Mouse (Mus musculus): Measurements from ENCODE around the gene Wfdc6a. TPM values are rescaled to one million over a fixed set of nuclear protein-coding genes. Genes with fewer than 3 reads are reported as not detected.
"Not testable (repeated sequence)": the region's sequence is repeated elsewhere in the genome, so short reads cannot be mapped to it uniquely, and the experiment has no call there.

The Wfdc6a gene
- 0.28 TPM in 1 of 2 replicates, not detected in the other for polyA plus RNA-seq (2016; fragmentation: Nextera tagmentation; extraction: Ambion mirVana)

- H3K4me3 ChIP-seq (replicated peaks); H3K36me3 ChIP-seq; H3K4me2 ChIP-seq; H3K27ac ChIP-seq; H3K9ac ChIP-seq (replicated peaks); H3K4me1 ChIP-seq (replicated peaks); H3K9me3 ChIP-seq; H3K27me3 ChIP-seq; ATAC-seq (ENCODE audit: insufficient number of reproducible peaks, insufficient read depth, low FRiP score, low TSS enrichment, low read depth): not testable (repeated sequence)
- WGBS: 69% methylated on average over 13 of the region's 13 CpGs
These were observed at the start of gene Wfdc6a for GRCm38 (mm10) chr2:164585025-164585725. Gene Wfdc6a, minus strand, starts transcription at chr2:164585447.

GRCm38 (mm10) chr2:164621775-164622174 is 36.5 kb upstream of the Wfdc6a start:
- H3K4me3 ChIP-seq (replicated peaks): no peak overlapping the region
- no peaks in the 10 kb centered on the region for H3K27me3 ChIP-seq
- no peak overlapping the region for H3K27ac ChIP-seq
- no peak overlapping the region for H3K9ac ChIP-seq (replicated peaks)
- ATAC-seq (ENCODE audit: insufficient number of reproducible peaks, insufficient read depth, low FRiP score, low TSS enrichment, low read depth): no peak
- H3K4me2 ChIP-seq: no peak overlapping the region
- whole genome bisulfite sequencing: 89% methylated on average over 4 of the region's 4 CpGs
- no peaks in the 10 kb centered on the region for H3K36me3 ChIP-seq
- no peaks in the 10 kb centered on the region for H3K4me1 ChIP-seq (replicated peaks)
- no peaks in the 10 kb centered on the region for H3K9me3 ChIP-seq

GRCm38 (mm10) chr2:164619050-164619449 is 33.8 kb upstream of the Wfdc6a start:
- H3K36me3 ChIP-seq: no peaks in the 10 kb centered on the region
- H3K4me3 ChIP-seq (replicated peaks): no peak overlapping the region
- no peak overlapping the region for H3K4me2 ChIP-seq
- no peaks in the 10 kb centered on the region for H3K27me3 ChIP-seq
- no peaks in the 10 kb centered on the region for H3K4me1 ChIP-seq (replicated peaks)
- no peak overlapping the region for H3K27ac ChIP-seq
- ATAC-seq (ENCODE audit: insufficient number of reproducible peaks, insufficient read depth, low FRiP score, low TSS enrichment, low read depth): no peak
- WGBS: 66% methylated on average over 5 of the region's 5 CpGs
- H3K9ac ChIP-seq (replicated peaks): no peak overlapping the region
- H3K9me3 ChIP-seq: no peaks in the 10 kb centered on the region

- 0 out of 2 replicates have a peak, but pooled peaks cover 5% of the 10 kb centered on the region for H3K4me1 ChIP-seq (replicated peaks)
- H3K9me3 ChIP-seq: no peaks in the 10 kb centered on the region
- ATAC-seq (ENCODE audit: insufficient number of reproducible peaks, insufficient read depth, low FRiP score, low TSS enrichment, low read depth): no peak
- no peak overlapping the region for H3K27ac ChIP-seq
- no peak overlapping the region for H3K4me2 ChIP-seq
- H3K9ac ChIP-seq (replicated peaks): no peak overlapping the region
- H3K36me3 ChIP-seq: no peaks in the 10 kb centered on the region
- H3K27me3 ChIP-seq: no peaks in the 10 kb centered on the region
- H3K4me3 ChIP-seq (replicated peaks): no peak overlapping the region
- 90% methylated on average over 3 of the region's 3 CpGs for WGBS
These were observed 30.1 kb upstream of the Wfdc6a start for GRCm38 (mm10) chr2:164615386-164615785.

- H3K9me3 ChIP-seq; H3K4me2 ChIP-seq; H3K9ac ChIP-seq (replicated peaks); H3K27ac ChIP-seq; H3K4me3 ChIP-seq (replicated peaks); H3K27me3 ChIP-seq; H3K4me1 ChIP-seq (replicated peaks); ATAC-seq (ENCODE audit: insufficient number of reproducible peaks, insufficient read depth, low FRiP score, low TSS enrichment, low read depth); H3K36me3 ChIP-seq: not testable (repeated sequence)
- WGBS: 55% methylated on average over 8 of the region's 8 CpGs
These were observed 28.2 kb upstream of the Wfdc6a start, which contains the start of the genes Wfdc6b and Wfdc8 for GRCm38 (mm10) chr2:164613471-164613870. Gene Wfdc6b, plus strand, starts transcription at chr2:164613522. Gene Wfdc8, minus strand, starts transcription at chr2:164613626.

- H3K4me1 ChIP-seq (replicated peaks): 0 out of 2 replicates have a peak, but pooled peaks cover 5% of the 10 kb centered on the region
- H3K27ac ChIP-seq: no peak overlapping the region
- no peaks in the 10 kb centered on the region for H3K27me3 ChIP-seq
- no peak overlapping the region for H3K9ac ChIP-seq (replicated peaks)
- H3K4me2 ChIP-seq: no peak overlapping the region
- peaks cover 2% of the 10 kb centered on the region; the same call in 1 of the 2 replicates for H3K9me3 ChIP-seq
- H3K4me3 ChIP-seq (replicated peaks): no peak overlapping the region
- ATAC-seq (ENCODE audit: insufficient number of reproducible peaks, insufficient read depth, low FRiP score, low TSS enrichment, low read depth): no peak
- WGBS: 85% methylated on average over 6 of the region's 6 CpGs
- H3K36me3 ChIP-seq: no peaks in the 10 kb centered on the region
These were observed 23.5 kb upstream of the Wfdc6a start for GRCm38 (mm10) chr2:164608781-164609180.

- ATAC-seq (ENCODE audit: insufficient number of reproducible peaks, insufficient read depth, low FRiP score, low TSS enrichment, low read depth): no peak
- no peaks in the 10 kb centered on the region for H3K36me3 ChIP-seq
- H3K4me3 ChIP-seq (replicated peaks): no peak overlapping the region
- no peaks in the 10 kb centered on the region for H3K27me3 ChIP-seq
- H3K4me1 ChIP-seq (replicated peaks): no peaks in the 10 kb centered on the region
- H3K9me3 ChIP-seq: peaks cover 11% of the 10 kb centered on the region
- H3K4me2 ChIP-seq: no peak overlapping the region
- no peak overlapping the region for H3K27ac ChIP-seq
- H3K9ac ChIP-seq (replicated peaks): no peak overlapping the region
- WGBS: 91% methylated on average over 8 of the region's 8 CpGs
These were observed 19.2 kb upstream of the Wfdc6a start for GRCm38 (mm10) chr2:164604411-164604810.

GRCm38 (mm10) chr2:164603482-164603881 is 18.2 kb upstream of the Wfdc6a start:
- Histone ChIP-seq H3K36me3 (no peaks in the 10 kb centered on the region), H3K9me3 (peaks cover 11% of the 10 kb centered on the region), H3K4me2 (no peak overlapping the region), H3K9ac (replicated peaks) (no peak overlapping the region), H3K27me3 (no peaks in the 10 kb centered on the region), H3K4me3 (replicated peaks) (no peak overlapping the region), H3K27ac (no peak overlapping the region), H3K4me1 (replicated peaks) (no peaks in the 10 kb centered on the region)
- ATAC-seq (ENCODE audit: insufficient number of reproducible peaks, insufficient read depth, low FRiP score, low TSS enrichment, low read depth): no peak
- 87% methylated on average over 3 of the region's 3 CpGs for WGBS

- WGBS: 65% methylated on average over 3 of the region's 3 CpGs
- Histone ChIP-seq H3K27me3 (no peaks in the 10 kb centered on the region; the same call in 1 of the 2 replicates), H3K9me3 (peaks cover 11% of the 10 kb centered on the region), H3K36me3 (no peaks in the 10 kb centered on the region), H3K4me2 (no peak overlapping the region), H3K4me3 (replicated peaks) (no peak overlapping the region), H3K9ac (replicated peaks) (no peak overlapping the region), H3K4me1 (replicated peaks) (no peaks in the 10 kb centered on the region), H3K27ac (no peak overlapping the region)
- ATAC-seq (ENCODE audit: insufficient number of reproducible peaks, insufficient read depth, low FRiP score, low TSS enrichment, low read depth): no peak
These were observed 14.9 kb upstream of the Wfdc6a start for GRCm38 (mm10) chr2:164600179-164600578.

GRCm38 (mm10) chr2:164593494-164593893 is 8.2 kb upstream of the Wfdc6a start, which contains the start of gene Eppin:
Gene Eppin, minus strand, starts transcription at chr2:164593594.
- H3K9ac ChIP-seq (replicated peaks): no peak within 1 kb of the TSS
- no peak within 1 kb of the TSS for H3K27ac ChIP-seq
- H3K27me3 ChIP-seq: no peaks in the 10 kb centered on the region; the same call in 1 of the 2 replicates
- H3K4me2 ChIP-seq: no peak within 1 kb of the TSS
- no peaks in the 10 kb centered on the region for H3K4me1 ChIP-seq (replicated peaks)
- 80% methylated on average over 4 of the region's 4 CpGs for WGBS
- no peaks in the 10 kb centered on the region for H3K9me3 ChIP-seq
- H3K4me3 ChIP-seq (replicated peaks): no peak within 1 kb of the TSS
- no peaks in the 10 kb centered on the region for H3K36me3 ChIP-seq
- ATAC-seq (ENCODE audit: insufficient number of reproducible peaks, insufficient read depth, low FRiP score, low TSS enrichment, low read depth): no peak

GRCm38 (mm10) chr2:164592014-164592413 is 6.8 kb upstream of the Wfdc6a start:
- Histone ChIP-seq H3K9me3 (no peaks in the 10 kb centered on the region), H3K36me3 (no peaks in the 10 kb centered on the region), H3K4me2 (no peak overlapping the region), H3K27ac (no peak overlapping the region), H3K4me1 (replicated peaks) (no peaks in the 10 kb centered on the region), H3K4me3 (replicated peaks) (no peak overlapping the region), H3K9ac (replicated peaks) (no peak overlapping the region), H3K27me3 (no peaks in the 10 kb centered on the region)
- no peak for ATAC-seq (ENCODE audit: insufficient number of reproducible peaks, insufficient read depth, low FRiP score, low TSS enrichment, low read depth)
- WGBS: 8% methylated on average over 4 of the region's 4 CpGs

- not testable (repeated sequence) for ATAC-seq (ENCODE audit: insufficient number of reproducible peaks, insufficient read depth, low FRiP score, low TSS enrichment, low read depth); H3K9me3 ChIP-seq; H3K4me3 ChIP-seq (replicated peaks); H3K36me3 ChIP-seq; H3K4me2 ChIP-seq; H3K9ac ChIP-seq (replicated peaks); H3K27ac ChIP-seq; H3K4me1 ChIP-seq (replicated peaks); H3K27me3 ChIP-seq
- WGBS: 79% methylated on average over 6 of the region's 6 CpGs
These were observed 11.9 kb downstream of the Wfdc6a start, which contains the start of gene Spint3 for GRCm38 (mm10) chr2:164573359-164573758. Gene Spint3, minus strand, starts transcription at chr2:164573459.
